Mouse (Mus musculus): ENCODE results near the gene Ppil6. TPM values are rescaled to one million over a fixed set of nuclear protein-coding genes. Genes with fewer than 3 reads are reported as not detected.

Ppil6 gene
- polyA plus RNA-seq (2012; fragmentation: generic; extraction: Trizol), result under 1 TPM; 0.05 to 0.28 TPM

DNA sequence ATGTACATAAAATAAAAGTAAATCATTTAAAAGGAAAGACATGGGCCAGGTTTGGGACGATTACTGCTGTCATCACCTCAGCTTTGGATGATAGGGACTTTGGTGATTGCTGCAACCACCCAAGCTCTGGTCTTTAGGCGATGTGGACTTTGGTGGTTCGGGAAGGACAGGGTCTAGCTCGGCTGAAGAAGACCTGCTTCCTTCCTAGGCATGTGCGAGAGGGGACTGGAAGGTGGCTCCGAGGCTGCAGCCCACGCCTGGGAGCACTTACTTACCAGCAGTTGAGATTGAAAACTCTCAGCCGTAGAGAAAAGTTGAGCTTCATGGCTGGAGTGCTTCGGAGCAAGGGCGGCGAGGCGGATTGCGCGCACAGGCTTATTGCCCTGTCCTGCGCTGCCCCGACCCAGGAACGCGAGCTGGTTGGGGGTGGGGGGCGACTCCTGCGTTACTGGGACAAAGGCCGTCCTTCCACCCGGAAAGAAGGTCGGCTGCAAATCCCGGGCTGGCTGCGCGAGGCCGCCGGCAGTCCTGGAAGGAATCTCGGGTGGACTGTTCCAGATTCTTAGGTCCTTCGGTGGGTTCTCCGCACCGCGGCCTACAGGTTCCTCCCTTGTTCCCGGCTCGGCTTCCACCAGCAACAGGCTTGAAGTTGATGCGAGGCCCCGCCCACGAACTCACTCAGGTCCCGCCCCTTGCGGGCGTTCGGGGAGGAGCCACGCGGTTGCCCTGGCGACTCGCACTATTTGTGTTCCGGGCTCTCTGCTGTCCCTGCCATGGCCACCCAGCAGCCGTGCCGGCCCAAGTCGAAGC lies at the start of gene Ppil6, which contains the start of gene Smpd2:
Gene Ppil6 (plus strand): TSS at position 732 of the 810 bp plus-strand sequence.
Gene Smpd2 (minus strand): TSS at position 662 of the 810 bp plus-strand sequence.

DNA sequence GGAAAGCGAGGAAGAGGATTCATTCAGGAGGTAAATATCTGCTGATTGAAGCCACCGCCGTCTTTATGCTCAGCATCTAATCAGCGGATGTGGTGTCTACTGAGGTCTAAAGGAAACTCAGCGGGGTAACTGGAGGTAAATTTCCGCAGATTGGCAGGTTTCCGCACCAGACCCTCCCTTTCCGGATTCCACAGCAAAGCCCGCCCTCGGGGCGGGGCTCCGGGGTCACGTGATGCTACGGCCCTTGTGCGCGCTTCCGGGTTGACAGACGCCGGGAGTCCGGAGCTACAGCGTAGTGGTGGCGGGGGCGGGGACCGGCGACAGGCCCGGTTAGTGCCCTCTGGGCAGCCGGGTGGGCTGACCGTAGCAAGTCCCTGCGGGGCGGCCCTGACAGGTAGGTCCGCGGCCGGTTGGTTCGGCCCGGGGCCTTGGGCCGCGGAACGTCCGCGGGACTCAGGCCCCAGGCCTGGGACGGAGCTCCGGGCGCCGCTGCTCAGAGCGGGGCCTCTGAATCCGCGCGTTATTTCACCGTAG lies 40.0 kb upstream of the Ppil6 start, which contains the start of gene Zbtb24:
Gene Zbtb24 (plus strand): TSS at position 247 of the 534 bp plus-strand sequence.

DNA sequence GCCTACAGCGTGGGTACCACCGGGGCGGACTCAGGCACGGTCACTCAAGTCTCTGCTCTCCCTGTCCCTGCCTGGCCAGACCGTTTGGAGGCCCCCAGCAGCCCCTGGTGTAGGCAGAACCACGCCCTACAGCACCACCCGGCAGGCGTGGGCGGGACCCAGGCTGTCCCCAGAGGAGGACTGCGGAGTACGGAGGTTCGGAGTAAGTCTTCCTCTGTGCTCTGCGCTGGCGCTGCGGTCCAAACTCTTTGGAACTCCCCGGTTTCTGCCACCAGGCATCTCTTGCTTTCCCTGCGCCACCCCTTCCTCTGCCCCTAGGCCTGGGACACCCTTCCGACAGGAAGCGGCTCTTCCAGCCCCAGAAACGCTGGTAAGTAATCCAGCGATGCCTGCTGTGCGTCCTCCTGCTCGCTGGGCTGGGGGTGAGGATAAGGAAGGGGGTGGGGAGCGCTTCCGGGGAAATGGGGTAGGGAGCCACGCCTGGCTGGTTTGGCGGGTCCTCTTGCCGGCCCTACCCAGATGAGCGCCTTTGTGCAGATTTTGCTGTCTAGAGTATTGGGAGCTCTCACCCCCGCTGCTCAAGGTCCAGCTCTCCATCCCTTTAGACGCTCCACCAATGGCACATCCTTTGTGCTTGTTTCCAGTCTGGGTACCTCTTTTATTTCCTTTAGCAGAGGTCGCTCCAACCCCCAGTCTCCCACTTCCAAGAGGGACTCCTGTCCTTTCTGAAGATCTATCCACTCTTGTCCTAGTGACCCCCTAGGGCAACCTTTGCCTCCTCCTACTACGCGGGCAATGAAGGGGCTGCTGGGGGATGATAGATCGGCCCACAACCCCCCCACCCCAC lies 13.8 kb upstream of the Ppil6 start, which contains the start of gene Mical1:
Gene Mical1 (plus strand): TSS at position 144 of the 847 bp plus-strand sequence.

DNA sequence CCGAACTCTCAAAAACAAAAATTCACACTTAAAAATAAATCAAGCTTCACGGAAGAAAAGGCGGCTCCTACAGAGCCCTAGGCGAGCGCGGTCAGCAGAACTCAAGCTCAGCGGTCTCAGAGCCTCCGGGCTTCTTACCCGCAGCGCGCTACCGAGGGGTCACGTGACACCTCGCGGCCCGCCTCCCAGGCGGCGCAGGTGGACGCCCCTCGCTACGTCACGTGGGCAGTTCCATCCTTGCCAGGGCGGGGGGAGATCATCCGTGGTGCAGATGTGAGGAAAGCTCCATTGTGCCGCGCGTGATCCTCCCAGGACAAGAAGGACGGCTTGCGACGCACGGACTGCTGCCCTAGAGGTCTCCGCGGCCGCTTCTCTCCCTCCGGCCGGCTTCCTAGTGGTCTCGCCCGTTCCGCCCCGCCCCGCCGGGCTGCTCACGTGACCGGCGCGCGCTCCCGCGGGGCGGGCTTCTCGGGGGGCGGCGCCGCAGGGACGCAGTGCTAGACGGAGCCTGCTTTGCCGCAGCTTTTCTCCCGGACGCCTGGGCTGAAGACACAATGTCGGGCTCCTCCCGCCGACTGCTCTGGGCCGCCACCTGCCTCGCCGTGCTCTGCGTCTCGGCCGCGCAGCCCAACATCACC lies 28.9 kb downstream of the Ppil6 start, which contains the start of gene Cd164:
Gene Cd164 (plus strand): TSS at position 434 of the 638 bp plus-strand sequence.

Other genes with a start within 250 kb of the Ppil6 start
- gene Fig4, start 187.2 kb upstream of the Ppil6 start, polyA plus RNA-seq (2012; fragmentation: generic; extraction: Trizol), result 10 to 100 TPM in 1 of 2 experiments, 1 to 10 TPM in 1; 4.3 to 23.1 TPM
- gene Ak9, start 186.5 kb upstream of the Ppil6 start, polyA plus RNA-seq (2012; fragmentation: generic; extraction: Trizol), result under 1 TPM; under 0.01 to 0.01 TPM
- gene Zbtb24, start 40.1 kb upstream of the Ppil6 start, polyA plus RNA-seq (2012; fragmentation: generic; extraction: Trizol), result 10 to 100 TPM in 1 of 2 experiments, 1 to 10 TPM in 1; 1.9 to 13.6 TPM
- 10 to 100 TPM in 1 of 2 experiments, 1 to 10 TPM in 1; 7.6 to 18.9 TPM for gene Mical1, start 14.1 kb upstream of the Ppil6 start, polyA plus RNA-seq (2012; fragmentation: generic; extraction: Trizol)
- gene Smpd2, start 70 bp upstream of the Ppil6 start, polyA plus RNA-seq (2012; fragmentation: generic; extraction: Trizol), result 10 to 100 TPM; 30.5 to 64.0 TPM
- gene Cd164, start 29.0 kb downstream of the Ppil6 start, polyA plus RNA-seq (2012; fragmentation: generic; extraction: Trizol), result 10 to 100 TPM in 1 of 2 experiments, 1 to 10 TPM in 1; 9.6 to 53.6 TPM
- under 1 TPM; 0.05 to 0.53 TPM for gene Ccdc162, start 226.2 kb downstream of the Ppil6 start, polyA plus RNA-seq (2012; fragmentation: generic; extraction: Trizol)

All from C3H10T1/2 (cell line).